Mouse (Mus musculus): Measurements from ENCODE around the gene 1600014C23Rik. TPM values are rescaled to one million over a fixed set of nuclear protein-coding genes. Genes with fewer than 3 reads are reported as not detected.

Gene 1600014C23Rik
- total and polyA plus RNA-seq, 2 experiments from 2014 or later, result 0.51 TPM; not detected in 1

GRCm38 (mm10) chr17:45747293-45747692 is 13.6 kb upstream of the 1600014C23Rik start:
- H3K36me3 ChIP-seq (ENCODE audit: insufficient read depth, low read length), result no peaks in the 10 kb centered on the region
- 94% methylated on average over 4 of the region's 4 CpGs for WGBS
- TF ChIP-seq CTCF (IDR thresholded peaks at IDR 0.05; ENCODE audit: low read depth), result no peak
- H3K27ac ChIP-seq, result no peak overlapping the region
- H3K27me3 ChIP-seq (ENCODE audit: insufficient read depth, low read length), result no peaks in the 10 kb centered on the region
- H3K9me3 ChIP-seq (ENCODE audit: low read length), result no peaks in the 10 kb centered on the region
- H3K4me3 ChIP-seq (ENCODE audit: low read length), result no peak overlapping the region
- no peak for DNase-seq (ENCODE audit: low spot score)
- no peak overlapping the region for H3K4me2 ChIP-seq (ENCODE audit: low read depth, low read length)
- ATAC-seq, result no peak
- H3K4me1 ChIP-seq (ENCODE audit: insufficient read depth, low read length), result no peaks in the 10 kb centered on the region
- no peak overlapping the region for H3K9ac ChIP-seq (replicated peaks; ENCODE audit: low read length)

GRCm38 (mm10) chr17:45746755-45747154 is 13.1 kb upstream of the 1600014C23Rik start:
- no peaks in the 10 kb centered on the region for H3K27me3 ChIP-seq (ENCODE audit: insufficient read depth, low read length)
- no peaks in the 10 kb centered on the region for H3K4me1 ChIP-seq (ENCODE audit: insufficient read depth, low read length)
- no peaks in the 10 kb centered on the region for H3K36me3 ChIP-seq (ENCODE audit: insufficient read depth, low read length)
- no peak for DNase-seq (ENCODE audit: low spot score)
- 66% methylated on average over 12 of the region's 12 CpGs for WGBS
- no peak for ATAC-seq
- H3K4me3 ChIP-seq (ENCODE audit: low read length), result no peak overlapping the region
- H3K9me3 ChIP-seq (ENCODE audit: low read length), result no peaks in the 10 kb centered on the region
- no peak overlapping the region for H3K9ac ChIP-seq (replicated peaks; ENCODE audit: low read length)
- TF ChIP-seq CTCF (IDR thresholded peaks at IDR 0.05; ENCODE audit: low read depth), result no peak
- no peak overlapping the region for H3K4me2 ChIP-seq (ENCODE audit: low read depth, low read length)
- H3K27ac ChIP-seq, result no peak overlapping the region

- no peak overlapping the region for H3K9ac ChIP-seq (replicated peaks; ENCODE audit: low read length)
- no peaks in the 10 kb centered on the region for H3K36me3 ChIP-seq (ENCODE audit: insufficient read depth, low read length)
- no peaks in the 10 kb centered on the region for H3K9me3 ChIP-seq (ENCODE audit: low read length)
- no peaks in the 10 kb centered on the region for H3K27me3 ChIP-seq (ENCODE audit: insufficient read depth, low read length)
- ATAC-seq (no peak), DNase-seq (ENCODE audit: low spot score) (no peak)
- H3K27ac ChIP-seq, result no peak overlapping the region
- H3K4me2 ChIP-seq (ENCODE audit: low read depth, low read length), result no peak overlapping the region
- no peaks in the 10 kb centered on the region for H3K4me1 ChIP-seq (ENCODE audit: insufficient read depth, low read length)
- no peak for TF ChIP-seq CTCF (IDR thresholded peaks at IDR 0.05; ENCODE audit: low read depth)
- no peak overlapping the region for H3K4me3 ChIP-seq (ENCODE audit: low read length)
- WGBS, result 97% methylated on average over 2 of the region's 2 CpGs
These were observed 12.0 kb upstream of the 1600014C23Rik start for GRCm38 (mm10) chr17:45745629-45746028.

GRCm38 (mm10) chr17:45742371-45743147 is 8.9 kb upstream of the 1600014C23Rik start:
- 62% methylated on average over 13 of the region's 13 CpGs for WGBS
- TF ChIP-seq CTCF (IDR thresholded peaks at IDR 0.05; ENCODE audit: low read depth), result no peak
- ATAC-seq, result no peak
- Histone ChIP-seq H3K9me3 (ENCODE audit: low read length) (no peaks in the 10 kb centered on the region), H3K4me2 (ENCODE audit: low read depth, low read length) (no peak overlapping the region), H3K27me3 (ENCODE audit: insufficient read depth, low read length) (no peaks in the 10 kb centered on the region), H3K36me3 (ENCODE audit: insufficient read depth, low read length) (no peaks in the 10 kb centered on the region), H3K4me3 (ENCODE audit: low read length) (no peak overlapping the region), H3K9ac (replicated peaks; ENCODE audit: low read length) (no peak overlapping the region), H3K27ac (no peak overlapping the region), H3K4me1 (ENCODE audit: insufficient read depth, low read length) (no peaks in the 10 kb centered on the region)
- no peak for DNase-seq (ENCODE audit: low spot score)

GRCm38 (mm10) chr17:45737078-45737601 is 3.5 kb upstream of the 1600014C23Rik start:
- ATAC-seq (peak; percentile 10; the same call in 1 of the 2 replicates), DNase-seq (ENCODE audit: low spot score) (no peak)
- H3K4me1 ChIP-seq (ENCODE audit: insufficient read depth, low read length), result peaks cover 18% of the 10 kb centered on the region; the same call in 1 of the 2 replicates
- no peaks in the 10 kb centered on the region for H3K36me3 ChIP-seq (ENCODE audit: insufficient read depth, low read length)
- H3K9ac ChIP-seq (replicated peaks; ENCODE audit: low read length), result peak overlapping the region; percentile 68
- H3K27me3 ChIP-seq (ENCODE audit: insufficient read depth, low read length), result no peaks in the 10 kb centered on the region
- no peaks in the 10 kb centered on the region for H3K9me3 ChIP-seq (ENCODE audit: low read length)
- WGBS, result 19% methylated on average over 10 of the region's 10 CpGs
- peak overlapping the region; percentile 85; the same call in 1 of the 2 replicates for H3K27ac ChIP-seq
- peak overlapping the region; percentile 51 for H3K4me3 ChIP-seq (ENCODE audit: low read length)
- no peak for TF ChIP-seq CTCF (IDR thresholded peaks at IDR 0.05; ENCODE audit: low read depth)
- peak overlapping the region; percentile 79 for H3K4me2 ChIP-seq (ENCODE audit: low read depth, low read length)

- DNase-seq (ENCODE audit: low spot score), result peak; percentile 97
- peak overlapping the region; percentile 85 for H3K27ac ChIP-seq
- H3K4me3 ChIP-seq (ENCODE audit: low read length), result peak overlapping the region; percentile 51
- H3K4me1 ChIP-seq (ENCODE audit: insufficient read depth, low read length), result peaks cover 18% of the 10 kb centered on the region; the same call in 1 of the 2 replicates
- no peaks in the 10 kb centered on the region for H3K9me3 ChIP-seq (ENCODE audit: low read length)
- no peak for TF ChIP-seq CTCF (IDR thresholded peaks at IDR 0.05; ENCODE audit: low read depth)
- H3K36me3 ChIP-seq (ENCODE audit: insufficient read depth, low read length), result no peaks in the 10 kb centered on the region
- H3K27me3 ChIP-seq (ENCODE audit: insufficient read depth, low read length), result no peaks in the 10 kb centered on the region
- H3K9ac ChIP-seq (replicated peaks; ENCODE audit: low read length), result peak overlapping the region; percentile 68
- peak overlapping the region; percentile 79 for H3K4me2 ChIP-seq (ENCODE audit: low read depth, low read length)
- 5% methylated on average over 56 of the region's 72 CpGs for WGBS
- peak; percentile 74 for ATAC-seq
These were observed 2.9 kb upstream of the 1600014C23Rik start for GRCm38 (mm10) chr17:45736311-45737077.
